Mouse (Mus musculus) liver, embryonic 11.5 days (tissue): ENCODE data around the gene Phactr4. TPM values are rescaled to one million over a fixed set of nuclear protein-coding genes. Genes with fewer than 3 reads are reported as not detected.
A peak's percentile ranks its signal among the peaks of the same experiment; 100 is the strongest.

Source experiments
- ATAC-seq: fragments of 200-750 bp; cut with Nextera tagmentation; replicated peaks from 2 replicates; pipeline ENCODE4 v1.8.0; 2017; ENCODE audit warnings: moderate number of reproducible peaks, mild to moderate bottlenecking, moderate TSS enrichment, moderate library complexity; ENCODE audit not compliant: low FRiP score
- DNase-seq: peaks from one replicate; pipeline ENCODE4 v3.0.0-alpha.2; 2017; ENCODE audit warnings: low spot score
- H3K27ac ChIP-seq: fragments of 300-500 bp; sonication (generic); 2 replicates; pipeline ENCODE4 v1.5.1; 2014; ENCODE audit warnings: mild to moderate bottlenecking, low read depth, low read length, control low read depth
- H3K27me3 ChIP-seq: fragments of 300-500 bp; sonication (generic); replicated peaks from 2 replicates; pipeline ENCODE4 v1.6.1; 2014; ENCODE audit warnings: low read length, mixed read lengths; ENCODE audit not compliant: control insufficient read depth, insufficient read depth
- H3K36me3 ChIP-seq: fragments of 300-500 bp; sonication (generic); 2 replicates; pipeline ENCODE4 v1.6.1; 2014; ENCODE audit warnings: mild to moderate bottlenecking, low read length, moderate library complexity, mixed read lengths; ENCODE audit not compliant: control insufficient read depth, insufficient read depth
- H3K4me1 ChIP-seq: fragments of 300-500 bp; sonication (generic); replicated peaks from 2 replicates; pipeline ENCODE4 v1.6.1; 2014; ENCODE audit warnings: low read length, mixed read lengths; ENCODE audit not compliant: control insufficient read depth, insufficient read depth
- H3K4me2 ChIP-seq: fragments of 300-500 bp; sonication (generic); 2 replicates; pipeline ENCODE4 v1.6.1; 2014; ENCODE audit warnings: mild to moderate bottlenecking, control low read depth, moderate library complexity
- H3K4me3 ChIP-seq: fragments of 300-500 bp; sonication (generic); 2 replicates; pipeline ENCODE4 v1.5.1; 2014; ENCODE audit warnings: low read depth, low read length, control low read depth
- H3K9ac ChIP-seq: fragments of 300-500 bp; sonication (generic); 2 replicates; pipeline ENCODE4 v1.6.1; 2014; ENCODE audit warnings: low read depth, low read length, control low read depth
- H3K9me3 ChIP-seq: fragments of 300-500 bp; sonication (generic); 2 replicates; pipeline ENCODE4 v1.6.1; 2016; ENCODE audit warnings: low read length, inconsistent platforms, mixed read lengths; ENCODE audit not compliant: control insufficient read depth
- WGBS: fragments of 180-500 bp; shearing (Covaris S2); extraction: QIAGEN DNeasy Blood & Tissue Kit; methylation state at CpG from one replicate; pipeline ENCODE4 v1.1.7; 2014; 5-methylcytosine and 5-hydroxymethylcytosine counted together
- polyA plus RNA-seq: library from polyadenylated mRNA; unstranded; fragments of >200 nt; fragmentation: Nextera tagmentation; extraction: Ambion mirVana; gene quantifications from 2 replicates; pipeline ENCODE4 v1.2.1, GENCODE M21; 2014

Gene Phactr4
- polyA plus RNA-seq, 1 experiment from 2014 or later: 32.4 TPM

DNA sequence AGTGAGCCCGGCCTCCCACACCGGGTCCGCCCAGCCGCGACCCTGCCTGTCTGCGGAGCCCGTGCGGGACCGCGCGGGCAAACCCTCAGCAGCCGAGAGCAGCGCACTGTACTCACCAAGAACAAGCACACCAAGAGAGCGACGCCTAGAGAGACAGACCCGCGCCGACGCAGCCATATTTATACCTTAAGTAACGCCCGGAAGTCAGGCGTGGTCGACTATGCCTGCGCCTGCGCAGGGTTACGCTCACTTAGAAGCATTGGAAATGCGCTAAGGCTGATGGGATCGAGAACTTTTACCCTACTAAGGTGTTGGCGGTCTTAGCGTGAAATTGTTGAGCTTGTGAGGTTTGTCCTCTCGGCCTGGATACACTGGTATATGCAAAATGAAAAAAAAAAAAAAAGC lies 68.8 kb downstream of the Phactr4 start, which contains the start of gene Rcc1:
Gene Rcc1 (minus strand): TSS at position 125 of the 405 bp plus-strand sequence.
- no peaks in the 10 kb centered on the region for H3K9me3 ChIP-seq
- peak within 1 kb of the TSS; percentile 86 for H3K4me3 ChIP-seq
- peaks cover 26% of the 10 kb centered on the region for H3K36me3 ChIP-seq
- DNase-seq: peak; percentile 94
- under 1% methylated on average over 31 of the region's 31 CpGs for WGBS
- ATAC-seq: peak; percentile 76
- H3K27me3 ChIP-seq: no peaks in the 10 kb centered on the region
- peak within 1 kb of the TSS; percentile 83 for H3K4me2 ChIP-seq
- H3K27ac ChIP-seq: peak within 1 kb of the TSS; percentile 99
- peak within 1 kb of the TSS; percentile 99 for H3K9ac ChIP-seq
- peaks cover 18% of the 10 kb centered on the region for H3K4me1 ChIP-seq

DNA sequence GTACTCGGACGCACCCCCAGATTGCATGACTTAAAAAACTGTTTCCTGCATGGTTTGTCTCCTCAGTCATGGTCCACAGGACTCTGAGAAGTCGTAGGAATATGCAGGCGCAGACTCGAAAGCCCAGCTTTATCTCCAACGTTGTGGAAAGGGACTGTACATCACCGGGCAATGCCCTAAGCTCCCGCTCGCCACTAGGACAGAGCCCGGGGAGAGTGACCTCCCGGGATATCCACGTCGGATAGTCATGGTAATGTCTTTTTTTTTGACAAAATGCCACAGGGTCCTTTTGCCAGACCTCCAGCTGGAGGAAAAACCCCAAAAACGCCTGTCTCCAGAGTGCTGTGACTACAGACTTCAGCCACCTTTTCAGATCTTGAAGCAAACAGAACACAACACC lies 69.5 kb downstream of the Phactr4 start:
- Histone ChIP-seq H3K36me3 (peaks cover 23% of the 10 kb centered on the region), H3K9me3 (no peaks in the 10 kb centered on the region), H3K27me3 (no peaks in the 10 kb centered on the region), H3K9ac (peak overlapping the region; percentile 99), H3K4me3 (peak overlapping the region; percentile 86), H3K27ac (peak overlapping the region; percentile 99), H3K4me2 (peak overlapping the region; percentile 83), H3K4me1 (peaks cover 18% of the 10 kb centered on the region)
- DNase-seq (no peak), ATAC-seq (no peak)
- WGBS: under 1% methylated on average over 14 of the region's 14 CpGs

DNA sequence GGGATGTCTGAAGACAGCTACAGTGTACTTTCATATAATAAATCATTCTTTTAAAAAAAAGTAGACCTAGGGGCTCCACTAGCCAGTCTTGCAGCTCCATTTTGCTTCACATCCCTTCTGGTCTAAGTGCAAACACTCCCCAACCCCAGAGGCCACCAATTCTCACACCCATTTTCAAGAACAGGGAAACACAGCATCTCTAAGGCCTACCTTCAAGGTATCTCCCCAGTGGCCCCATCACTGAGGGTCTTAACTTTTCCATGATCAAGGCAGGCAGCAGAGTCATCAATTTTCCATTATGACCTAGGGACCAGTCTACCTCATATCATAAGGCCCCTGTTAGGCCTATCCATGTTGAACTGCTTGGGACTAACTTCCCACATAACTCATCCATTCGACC lies 70.9 kb downstream of the Phactr4 start:
- peak overlapping the region; percentile 86 for H3K4me3 ChIP-seq
- H3K4me2 ChIP-seq: peak overlapping the region; percentile 83
- H3K27ac ChIP-seq: peak overlapping the region; percentile 99
- H3K36me3 ChIP-seq: peaks cover 15% of the 10 kb centered on the region
- H3K27me3 ChIP-seq: no peaks in the 10 kb centered on the region
- DNase-seq (no peak), ATAC-seq (no peak)
- H3K9ac ChIP-seq: peak overlapping the region; percentile 99
- H3K9me3 ChIP-seq: no peaks in the 10 kb centered on the region
- 16% methylated on average over 1 of the region's 1 CpGs for WGBS
- peaks cover 11% of the 10 kb centered on the region for H3K4me1 ChIP-seq

DNA sequence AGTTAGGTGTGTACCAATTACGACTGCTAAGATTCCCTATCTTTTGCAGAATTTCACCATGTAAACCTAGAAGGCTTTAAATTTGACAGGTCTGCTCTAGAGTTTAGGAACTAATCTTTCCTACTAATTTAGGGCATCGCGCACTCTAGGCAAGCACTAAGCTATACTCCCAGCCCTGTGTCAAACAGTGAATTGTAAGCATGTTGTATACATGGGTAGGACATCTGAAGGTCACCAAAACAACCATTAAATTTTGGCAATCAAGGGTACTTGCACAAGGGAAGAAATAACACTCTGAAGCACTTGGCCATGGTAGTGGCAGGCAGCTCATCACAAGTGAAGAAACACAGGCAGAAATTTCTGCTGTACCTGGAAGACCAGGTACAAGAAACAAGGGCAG lies 71.4 kb downstream of the Phactr4 start:
- Histone ChIP-seq H3K4me1 (peaks cover 8% of the 10 kb centered on the region; the same call in 1 of the 2 replicates), H3K27ac (peak overlapping the region; percentile 99), H3K4me3 (peak overlapping the region; percentile 86), H3K9me3 (no peaks in the 10 kb centered on the region), H3K4me2 (0 out of 2 replicates have a peak overlapping the region, but pooled peaks have one; percentile 31), H3K9ac (peak overlapping the region; percentile 99; the same call in 1 of the 2 replicates), H3K27me3 (no peaks in the 10 kb centered on the region), H3K36me3 (peaks cover 15% of the 10 kb centered on the region)
- ATAC-seq (peak; percentile 0; the same call in 1 of the 2 replicates), DNase-seq (no peak)
- WGBS: 47% methylated on average over 3 of the region's 3 CpGs

DNA sequence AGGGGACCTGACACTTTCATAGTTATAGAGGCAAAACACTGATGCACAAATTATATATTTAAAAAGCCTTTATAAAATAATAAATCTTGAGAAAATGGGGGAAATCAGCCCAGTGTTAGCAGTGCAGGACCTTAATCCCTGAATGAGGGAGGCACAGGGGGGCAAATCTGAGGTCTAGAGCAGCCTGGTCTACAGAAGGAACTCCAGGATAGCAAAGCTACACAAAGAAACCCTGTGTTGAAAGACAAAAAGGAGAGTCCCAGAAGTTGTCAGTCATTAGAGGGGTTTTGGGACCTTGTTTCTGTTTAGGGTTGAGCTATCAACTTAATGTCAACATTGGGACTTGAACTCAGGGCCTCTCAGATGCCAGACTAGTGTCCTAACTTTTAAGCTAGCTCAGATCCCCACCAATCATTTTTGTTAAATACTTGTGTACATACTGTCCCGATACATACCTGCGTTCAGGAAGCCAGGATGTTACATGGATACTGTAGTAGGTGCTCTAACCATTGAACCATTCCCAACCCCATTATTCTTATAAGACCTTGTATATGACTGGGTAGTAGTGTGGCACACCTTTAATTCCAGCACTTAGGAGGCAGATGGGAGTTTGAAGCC lies 72.1 kb downstream of the Phactr4 start:
- H3K4me3 ChIP-seq: no peak overlapping the region
- 27% methylated on average over 2 of the region's 2 CpGs for WGBS
- ATAC-seq: no peak; the same call in none of the 2 replicates

DNA sequence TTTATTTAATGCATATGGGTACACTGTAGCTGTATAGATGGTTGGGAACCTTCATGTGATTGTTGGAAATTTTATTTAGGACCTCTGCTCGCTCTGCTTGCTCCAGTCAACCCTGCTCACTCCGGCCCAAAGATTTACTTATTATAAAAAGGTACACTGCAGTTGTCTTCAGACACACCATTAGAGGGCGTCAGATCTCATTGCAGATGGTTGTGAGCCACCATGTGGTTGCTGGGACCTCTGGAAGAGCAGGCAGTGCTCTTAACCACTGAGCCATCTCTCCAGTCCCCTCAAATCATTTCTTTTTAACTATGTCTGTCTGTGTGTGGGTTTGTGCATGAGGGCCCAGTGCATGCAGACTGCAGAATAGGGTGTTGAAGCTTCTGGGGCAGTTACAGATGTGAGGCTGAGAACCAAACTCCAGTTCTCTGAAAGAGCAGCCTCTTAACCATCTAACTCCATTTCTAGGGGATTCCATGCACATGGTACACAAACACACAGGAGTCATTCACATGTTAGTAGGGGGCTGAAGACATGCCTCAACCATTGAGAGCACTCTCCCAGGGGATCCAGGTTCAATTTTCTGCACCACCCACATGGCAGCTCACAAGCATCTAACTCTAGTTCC lies 72.7 kb downstream of the Phactr4 start:
- Histone ChIP-seq H3K4me3 (no peak overlapping the region), H3K27ac (no peak overlapping the region), H3K9me3 (no peaks in the 10 kb centered on the region), H3K27me3 (no peaks in the 10 kb centered on the region), H3K9ac (no peak overlapping the region), H3K4me2 (no peak overlapping the region), H3K4me1 (0 out of 2 replicates have a peak, but pooled peaks cover 8% of the 10 kb centered on the region), H3K36me3 (peaks cover 15% of the 10 kb centered on the region)
- DNase-seq: no peak
- no peak; the same call in 1 of the 2 replicates for ATAC-seq
- WGBS: 55% methylated on average over 3 of the region's 3 CpGs

More for the DNA sequence above, 72.1 kb downstream of the Phactr4 start:
- Histone ChIP-seq H3K27me3 (no peaks in the 10 kb centered on the region), H3K9me3 (no peaks in the 10 kb centered on the region), H3K27ac (peak overlapping the region; percentile 99), H3K4me2 (no peak overlapping the region), H3K36me3 (peaks cover 15% of the 10 kb centered on the region), H3K9ac (no peak overlapping the region), H3K4me1 (0 out of 2 replicates have a peak, but pooled peaks cover 8% of the 10 kb centered on the region)
- DNase-seq: no peak

DNA sequence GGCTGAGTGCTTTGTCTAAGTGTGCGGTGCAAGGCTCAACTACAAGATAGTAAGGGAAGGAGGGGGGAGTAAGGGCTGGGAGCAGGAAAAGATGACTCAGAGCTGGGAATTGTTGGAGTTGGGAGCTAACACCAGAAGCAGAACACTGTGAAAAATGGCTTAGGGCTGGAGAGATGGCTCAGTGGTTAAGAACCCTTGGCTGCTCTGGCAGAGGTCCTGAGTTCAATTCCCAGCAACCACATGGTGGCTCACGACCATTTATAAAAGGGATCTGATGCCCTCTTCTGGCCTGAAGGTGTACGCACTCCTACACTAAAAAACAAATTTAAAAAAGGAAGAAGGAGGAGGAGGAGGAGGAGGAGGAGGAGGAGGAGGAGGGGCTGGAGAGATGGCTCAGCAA lies 75.6 kb downstream of the Phactr4 start:
- Histone ChIP-seq H3K9ac (no peak overlapping the region), H3K9me3 (no peaks in the 10 kb centered on the region), H3K4me1 (peaks cover 21% of the 10 kb centered on the region), H3K4me2 (no peak overlapping the region), H3K36me3 (peaks cover 12% of the 10 kb centered on the region), H3K27me3 (no peaks in the 10 kb centered on the region), H3K27ac (no peak overlapping the region), H3K4me3 (no peak overlapping the region)
- ATAC-seq: no peak
- WGBS: 57% methylated on average over 3 of the region's 3 CpGs
- no peak for DNase-seq

DNA sequence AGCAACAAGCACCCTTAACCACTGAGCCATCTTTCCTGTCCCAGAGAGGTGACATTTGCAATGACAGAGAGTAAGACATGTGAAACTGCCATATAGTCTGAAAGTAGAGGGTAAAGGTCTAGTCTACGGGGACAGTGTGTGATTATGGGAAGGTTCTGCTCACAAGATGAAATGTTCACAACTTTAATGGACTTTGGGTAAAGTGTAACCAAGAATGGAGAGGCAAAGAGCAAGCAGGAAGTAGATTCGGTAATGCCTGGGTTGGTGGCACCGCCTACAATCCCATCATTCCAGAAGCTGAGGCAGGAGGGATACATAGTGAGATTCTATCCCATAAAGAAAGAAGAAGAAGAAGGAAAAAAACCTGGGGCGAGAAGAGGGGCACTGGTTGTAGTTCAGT lies 76.0 kb downstream of the Phactr4 start:
- peaks cover 18% of the 10 kb centered on the region for H3K4me1 ChIP-seq
- H3K9ac ChIP-seq: no peak overlapping the region
- H3K9me3 ChIP-seq: no peaks in the 10 kb centered on the region
- WGBS: 82% methylated on average over 4 of the region's 4 CpGs
- peaks cover 8% of the 10 kb centered on the region for H3K36me3 ChIP-seq
- H3K27me3 ChIP-seq: no peaks in the 10 kb centered on the region
- no peak overlapping the region for H3K4me3 ChIP-seq
- H3K27ac ChIP-seq: no peak overlapping the region
- peak overlapping the region; percentile 72 for H3K4me2 ChIP-seq
- ATAC-seq: no peak
- no peak for DNase-seq
